Mouse (Mus musculus) fibroblast of lung, adult 2 months (primary cell): ENCODE measurements at regions not wholly inside any gene's neighbourhood (a gene's known extent, or its start where the extent isn't known, plus 50 kb on each side); places are given as distances from the start of the nearest gene placed in this dataset.
"Not testable (repeated sequence)": the region's sequence is repeated elsewhere in the genome, so short reads cannot be mapped to it uniquely, and the experiment has no call there.

Source experiments
- DNase-seq: peaks from one replicate; pipeline ENCODE4 v3.0.0-alpha.2; 2011; ENCODE audit warnings: low read depth

GRCm38 (mm10) chr12:113423736-113424597 is 65.3 kb upstream of the Adam6b start:
- no peak for DNase-seq

- DNase-seq: not testable (repeated sequence)
Observed at GRCm38 (mm10) chr12:113424598-113425208, 64.6 kb upstream of the Adam6b start.

- DNase-seq: no peak
Observed at GRCm38 (mm10) chr12:113425209-113426070, 63.9 kb upstream of the Adam6b start.

GRCm38 (mm10) chr12:113426636-113427035 is 62.7 kb upstream of the Adam6b start:
- DNase-seq: no peak

- no peak for DNase-seq
Observed at GRCm38 (mm10) chr12:113427339-113427738, 62.0 kb upstream of the Adam6b start.

GRCm38 (mm10) chr12:113428461-113428860 is 60.9 kb upstream of the Adam6b start:
- no peak for DNase-seq

GRCm38 (mm10) chr12:113428901-113429300 is 60.4 kb upstream of the Adam6b start:
- no peak for DNase-seq

GRCm38 (mm10) chr12:113430340-113430739 is 59.0 kb upstream of the Adam6b start:
- no peak for DNase-seq
